Mouse (Mus musculus): ENCODE results near the gene Trib2. TPM values are rescaled to one million over a fixed set of nuclear protein-coding genes. Genes with fewer than 3 reads are reported as not detected.

Trib2 gene
- 1 to 10 TPM; 1.1 to 1.5 TPM for total RNA-seq (2023)

DNA sequence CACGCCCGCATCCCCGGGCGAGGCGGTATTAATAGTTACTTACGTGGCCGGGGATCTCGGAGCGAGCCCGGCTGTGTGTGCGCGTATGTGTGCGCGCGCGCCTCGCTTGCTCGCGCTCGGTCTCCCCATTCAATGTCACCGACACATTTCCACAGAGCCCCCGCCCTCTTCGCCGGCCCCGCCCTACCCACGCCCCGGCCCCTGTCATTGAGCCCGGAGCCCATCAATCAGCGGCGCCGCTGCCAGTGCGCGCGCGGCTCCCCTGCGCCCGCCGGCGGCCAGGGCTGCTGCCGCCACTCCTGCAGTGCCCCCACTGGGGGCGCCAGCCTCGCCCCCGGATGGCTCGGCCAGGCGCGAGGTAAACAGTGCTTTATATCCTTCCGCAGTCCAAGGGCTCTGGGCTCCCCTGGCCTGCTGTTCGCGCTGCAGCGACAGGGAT lies at the start of gene Trib2:
Gene Trib2 (minus strand): TSS at position 183 of the 439 bp plus-strand sequence.

All from monocyte, adult 59 days (primary cell).